Mouse (Mus musculus) cerebellum, adult 2 months (tissue): ENCODE data around the gene Fam71e1. TPM values are rescaled to one million over a fixed set of nuclear protein-coding genes. Genes with fewer than 3 reads are reported as not detected.

Experiments used
- DNase-seq, 2 experiments: peaks; one replicate each; pipeline ENCODE4 v3.0.0; 2021
- H3K27ac ChIP-seq: fragments of 200-500 bp; 2 replicates; pipeline ENCODE4 v1.5.1; 2012; ENCODE audit warnings: low read length, control low read depth, inconsistent platforms; ENCODE audit not compliant: insufficient read depth
- H3K27me3 ChIP-seq: fragments of 200-500 bp; 2 replicates; pipeline ENCODE4 v1.6.1; 2012; ENCODE audit warnings: inconsistent platforms, mild to moderate bottlenecking, low read length, moderate library complexity; ENCODE audit not compliant: control insufficient read depth, insufficient read depth
- H3K4me1 ChIP-seq: fragments of 200-500 bp; 2 replicates; pipeline ENCODE4 v1.6.1; 2011; ENCODE audit warnings: low read length; ENCODE audit not compliant: control insufficient read depth, insufficient read depth
- H3K4me3 ChIP-seq: fragments of 200-500 bp; replicated peaks from 2 replicates; pipeline ENCODE3; 2011; ENCODE audit warnings: mild to moderate bottlenecking, low read depth, low read length, control low read depth; ENCODE audit not compliant: insufficient read depth
- CTCF ChIP-seq: fragments of 200-500 bp; IDR thresholded peaks from 2 replicates; pipeline ENCODE4 v1.5.1; 2011; ENCODE audit warnings: low read depth, mild to moderate bottlenecking, control low read depth, low read length, moderate library complexity, borderline replicate concordance; ENCODE audit not compliant: insufficient read depth
- POLR2A ChIP-seq: fragments of 200-500 bp; IDR thresholded peaks from 2 replicates; pipeline ENCODE4 v1.6.1; 2011; ENCODE audit warnings: low read length, control low read depth, borderline replicate concordance; ENCODE audit not compliant: insufficient read depth
- WGBS: fragments of 180-500 bp; shearing (Covaris S2); methylation state at CpG from one replicate; pipeline ENCODE4 v1.1.7; 2018; 5-methylcytosine and 5-hydroxymethylcytosine counted together
- polyA plus RNA-seq: library from polyadenylated mRNA; depleted of rRNA; stranded (reverse); fragments of >200 nt; gene quantifications from 2 replicates; pipeline ENCODE4 v1.2.3, GENCODE M21; 2012

Fam71e1 gene
- polyA plus RNA-seq, 1 experiment: 32.6 TPM

- under 1% methylated on average over 26 of the region's 26 CpGs for WGBS
- peaks cover 13% of the 10 kb centered on the region for H3K4me1 ChIP-seq
- peak overlapping the region; percentile 73 for H3K4me3 ChIP-seq
- peak overlapping the region; percentile 82 for H3K27ac ChIP-seq
- no peaks in the 10 kb centered on the region for H3K27me3 ChIP-seq
- no peak for TF ChIP-seq POLR2A
- no peak for DNase-seq
Observed at GRCm38 (mm10) chr7:44496771-44497109, 359 bp downstream of the Fam71e1 start.

- TF ChIP-seq POLR2A (no peak), CTCF (no peak)
- WGBS: 88% methylated on average over 10 of the region's 10 CpGs
- Histone ChIP-seq H3K4me1 (peaks cover 13% of the 10 kb centered on the region), H3K27me3 (no peaks in the 10 kb centered on the region), H3K4me3 (no peak overlapping the region), H3K27ac (no peak overlapping the region)
- DNase-seq: peak in 1 of 2 experiments; percentile 33
Observed at GRCm38 (mm10) chr7:44497361-44498055, 1.1 kb downstream of the Fam71e1 start.

GRCm38 (mm10) chr7:44498922-44499321 is 2.5 kb downstream of the Fam71e1 start:
- Histone ChIP-seq H3K27me3 (no peaks in the 10 kb centered on the region), H3K27ac (no peak overlapping the region), H3K4me1 (peaks cover 10% of the 10 kb centered on the region), H3K4me3 (no peak overlapping the region)
- no peak for DNase-seq
- 48% methylated on average over 1 of the region's 1 CpGs for WGBS
- no peak for TF ChIP-seq POLR2A
- no peak for TF ChIP-seq CTCF

GRCm38 (mm10) chr7:44500046-44500445 is 3.7 kb downstream of the Fam71e1 start:
- Histone ChIP-seq H3K4me1 (peaks cover 5% of the 10 kb centered on the region; the same call in 1 of the 2 replicates), H3K27me3 (no peaks in the 10 kb centered on the region), H3K4me3 (no peak overlapping the region), H3K27ac (no peak overlapping the region)
- TF ChIP-seq CTCF: no peak
- TF ChIP-seq POLR2A: no peak
- DNase-seq: peak in 1 of 2 experiments; percentile 13
- 67% methylated on average over 20 of the region's 20 CpGs for WGBS

- Histone ChIP-seq H3K4me3 (no peak overlapping the region), H3K4me1 (no peaks in the 10 kb centered on the region), H3K27ac (no peak overlapping the region), H3K27me3 (no peaks in the 10 kb centered on the region)
- TF ChIP-seq CTCF (peak; percentile 79), POLR2A (no peak)
- DNase-seq: peak; percentile 69 to 77
- whole genome bisulfite sequencing: 33% methylated on average over 5 of the region's 5 CpGs
Observed at GRCm38 (mm10) chr7:44501563-44502115, 5.3 kb downstream of the Fam71e1 start.

- no peak overlapping the region for H3K4me3 ChIP-seq
- TF ChIP-seq CTCF (no peak), POLR2A (no peak)
- no peak for DNase-seq
- H3K27me3 ChIP-seq: no peaks in the 10 kb centered on the region
- no peak overlapping the region for H3K27ac ChIP-seq
- H3K4me1 ChIP-seq: no peaks in the 10 kb centered on the region
Observed at GRCm38 (mm10) chr7:44507491-44507890, 11.1 kb downstream of the Fam71e1 start.

GRCm38 (mm10) chr7:44519240-44519913 is 23.0 kb downstream of the Fam71e1 start:
- peak; percentile 18; the same call in 1 of the 2 replicates for TF ChIP-seq CTCF
- TF ChIP-seq POLR2A: no peak

GRCm38 (mm10) chr7:44520990-44521389 is 24.6 kb downstream of the Fam71e1 start:
- Histone ChIP-seq H3K4me1 (no peaks in the 10 kb centered on the region), H3K4me3 (no peak overlapping the region), H3K27me3 (no peaks in the 10 kb centered on the region), H3K27ac (no peak overlapping the region)
- WGBS: 67% methylated on average over 3 of the region's 3 CpGs
- DNase-seq: no peak
- TF ChIP-seq POLR2A (no peak), CTCF (no peak)

More at GRCm38 (mm10) chr7:44519240-44519913, 23.0 kb downstream of the Fam71e1 start:
- Histone ChIP-seq H3K4me1 (no peaks in the 10 kb centered on the region), H3K27me3 (no peaks in the 10 kb centered on the region), H3K4me3 (no peak overlapping the region), H3K27ac (no peak overlapping the region)
- no peak for DNase-seq
- WGBS: 69% methylated on average over 9 of the region's 9 CpGs
